Mouse (Mus musculus) heart, postnatal 36 days (tissue): Measurements from ENCODE around the gene Clns1a. TPM values are rescaled to one million over a fixed set of nuclear protein-coding genes. Genes with fewer than 3 reads are reported as not detected.

ENCODE experiments used
- DNase-seq, 2 experiments: peaks; one replicate each; pipeline ENCODE4 v3.0.0; 2021 to 2022
- intact Hi-C: fragments of 180-260 bp; cut with DNase I; formaldehyde crosslinking; loops from one replicate; pipeline ENCODE4 v1.15.1; 2025
- total RNA-seq, 2 experiments: library from RNA; stranded (reverse); gene quantifications; 2 replicates each; pipeline ENCODE4 v1.2.3; 2021

Gene Clns1a
- 10 to 100 TPM; 23.1 to 28.8 TPM for total RNA-seq

- intact Hi-C loops, result loop anchor here (5.0 kb wide), 2 partner anchors 119 to 214 kb away; partner anchors contain the start of genes Aamdc, Ints4 and Rsf1
- DNase-seq, result peak; percentile 91 to 96
Measured at GRCm38 (mm10) chr7:97696506-97697254, at the start of gene Clns1a. Gene Clns1a, plus strand, starts transcription at chr7:97696634.

GRCm38 (mm10) chr7:97647656-97648055 is 48.8 kb upstream of the Clns1a start:
- intact Hi-C loops, result no loop called here

GRCm38 (mm10) chr7:97650729-97651128 is 45.7 kb upstream of the Clns1a start:
- DNase-seq, result no peak
- intact Hi-C loops, result loop anchor here (5.0 kb wide), 1 partner anchor 68 kb away; no protein-coding TSS in a partner anchor

More at GRCm38 (mm10) chr7:97647656-97648055, 48.8 kb upstream of the Clns1a start:
- DNase-seq, result no peak

GRCm38 (mm10) chr7:97656144-97656543 is 40.3 kb upstream of the Clns1a start:
- DNase-seq, result no peak
- intact Hi-C loops, result no loop called here

GRCm38 (mm10) chr7:97661634-97662033 is 34.8 kb upstream of the Clns1a start:
- DNase-seq, result no peak
- intact Hi-C loops, result no loop called here

GRCm38 (mm10) chr7:97679239-97679638 is 17.2 kb upstream of the Clns1a start:
- no peak for DNase-seq
- intact Hi-C loops, result loop anchor here (2.0 to 5.0 kb wide), 2 partner anchors 102 to 254 kb away; partner anchors contain the start of genes Aamdc and Rsf1

GRCm38 (mm10) chr7:97687831-97688230 is 8.6 kb upstream of the Clns1a start:
- intact Hi-C loops, result no loop called here
- DNase-seq, result no peak

GRCm38 (mm10) chr7:97695441-97695840 is 993 bp upstream of the Clns1a start:
- intact Hi-C loops, result loop anchor here (5.0 kb wide), 2 partner anchors 118 to 213 kb away; partner anchors contain the start of genes Aamdc, Ints4 and Rsf1
- DNase-seq, result no peak

- intact Hi-C loops, result loop anchor here (5.0 kb wide), 2 partner anchors 119 to 214 kb away; partner anchors contain the start of genes Aamdc, Ints4 and Rsf1
- DNase-seq, result peak in 1 of 2 experiments; percentile 26
Measured at GRCm38 (mm10) chr7:97696133-97696505, 315 bp upstream of the Clns1a start.

GRCm38 (mm10) chr7:97700173-97700572 is 3.7 kb downstream of the Clns1a start:
- intact Hi-C loops, result no loop called here
- no peak for DNase-seq

GRCm38 (mm10) chr7:97701106-97701505 is 4.7 kb downstream of the Clns1a start:
- intact Hi-C loops, result no loop called here
- no peak for DNase-seq

- peak in 1 of 2 experiments; percentile 13 for DNase-seq
- intact Hi-C loops, result no loop called here
Measured at GRCm38 (mm10) chr7:97707123-97707522, 10.7 kb downstream of the Clns1a start.

GRCm38 (mm10) chr7:97707809-97708208 is 11.4 kb downstream of the Clns1a start:
- intact Hi-C loops, result no loop called here
- no peak for DNase-seq

GRCm38 (mm10) chr7:97709204-97709603 is 12.8 kb downstream of the Clns1a start:
- no peak for DNase-seq
- intact Hi-C loops, result no loop called here

- no peak for DNase-seq
- intact Hi-C loops, result no loop called here
Measured at GRCm38 (mm10) chr7:97714651-97715050, 18.2 kb downstream of the Clns1a start.

GRCm38 (mm10) chr7:97717326-97717725 is 20.9 kb downstream of the Clns1a start:
- intact Hi-C loops, result no loop called here
- no peak for DNase-seq

- intact Hi-C loops, result no loop called here
- DNase-seq, result no peak
Measured at GRCm38 (mm10) chr7:97719078-97719477, 22.6 kb downstream of the Clns1a start.

- no peak for DNase-seq
- intact Hi-C loops, result no loop called here
Measured at GRCm38 (mm10) chr7:97720109-97720508, 23.7 kb downstream of the Clns1a start.

GRCm38 (mm10) chr7:97722278-97722918 is 26.0 kb downstream of the Clns1a start:
- DNase-seq, result no peak
- intact Hi-C loops, result no loop called here

GRCm38 (mm10) chr7:97723646-97724538 is 27.5 kb downstream of the Clns1a start:
- intact Hi-C loops, result no loop called here
- no peak for DNase-seq

GRCm38 (mm10) chr7:97725401-97725800 is 29.0 kb downstream of the Clns1a start:
- DNase-seq, result no peak
- intact Hi-C loops, result no loop called here
